In the genomic region with DNA sequence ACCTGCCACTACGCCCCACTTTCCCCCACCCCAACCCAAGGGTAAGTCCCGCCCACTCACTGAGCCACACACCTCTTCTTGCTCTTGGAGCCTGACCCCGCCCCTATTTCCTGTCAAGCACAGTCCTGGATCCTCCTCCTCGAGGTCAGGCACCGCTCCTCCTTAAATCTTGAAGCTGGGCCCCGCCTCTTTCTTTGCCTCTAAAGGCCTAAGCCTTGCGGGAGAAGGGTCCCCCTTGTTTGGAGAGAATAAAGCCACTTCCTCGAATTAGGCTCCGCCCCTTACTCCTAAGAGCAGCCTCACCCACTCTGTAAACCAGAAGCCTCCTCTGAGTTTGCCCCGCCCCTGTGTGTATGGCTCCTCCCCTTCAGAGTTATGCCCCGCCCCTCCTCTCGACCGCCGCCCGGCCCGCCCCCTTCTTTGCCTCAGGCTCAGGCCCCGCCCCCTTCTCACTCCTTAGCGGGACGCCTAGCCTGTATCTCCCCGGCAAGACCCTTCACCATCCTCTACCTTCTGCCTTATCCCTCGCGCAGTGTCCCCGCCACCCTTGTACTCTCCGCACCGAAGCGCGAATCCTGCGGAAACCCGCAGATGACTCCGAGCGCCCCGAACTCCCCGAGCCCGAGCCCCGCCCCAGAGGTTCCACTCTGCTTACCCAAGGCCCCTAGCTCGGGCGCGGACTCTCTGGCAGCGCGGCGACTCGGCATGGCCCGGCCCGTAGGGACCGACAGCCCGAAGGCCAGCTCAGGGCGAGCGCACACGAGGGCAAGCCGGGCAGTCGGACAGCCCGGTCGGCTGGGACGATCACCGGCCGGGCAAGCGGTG, we compare ENCODE assay signal across 8 mouse cellular contexts. TPM values are rescaled to one million over a fixed set of nuclear protein-coding genes. Genes with fewer than 3 reads are reported as not detected.
A peak's percentile ranks its signal among the peaks of the same experiment; 100 is the strongest.
DNase-seq lines count a peak whose midpoint lies in the region; ATAC-seq lines count a peak whose summit lies in the region.

No protein-coding gene starts in this region.

- ATAC-seq in hindbrain, embryonic 15.5 days (ENCODE audit: low FRiP score, low read depth), result peak; percentile 88

- DNase-seq in T-cell, adult 2 months (ENCODE audit: low spot score), result peak; percentile 99
- DNase-seq in cerebellum, postnatal 36 days, result peak; percentile 75
- DNase-seq in frontal cortex, postnatal 36 days (ENCODE audit: low spot score in 2 of 2), result peak; percentile 82 to 84
- DNase-seq in left cerebral cortex, adult 11 months (ENCODE audit: low spot score), result peak; percentile 85
- peak; percentile 98 for DNase-seq in lung, postnatal 4 days
- peak; percentile 80 for DNase-seq in retina, postnatal 7 days (ENCODE audit: low read depth, low spot score)
- peak; percentile 82 for DNase-seq in urinary bladder, adult 2 months (ENCODE audit: low spot score)

- peak overlapping the region; percentile 85 for H3K4me2 ChIP-seq in hindbrain, embryonic 15.5 days

- no peaks in the 10 kb centered on the region for H3K9me3 ChIP-seq in hindbrain, embryonic 15.5 days

- peak overlapping the region; percentile 41 for H3K9ac ChIP-seq in hindbrain, embryonic 15.5 days

- peaks cover 9% of the 10 kb centered on the region for H3K36me3 ChIP-seq in hindbrain, embryonic 15.5 days

- H3K27ac ChIP-seq in hindbrain, embryonic 15.5 days (replicated peaks), result peak overlapping the region; percentile 71

- no peaks in the 10 kb centered on the region for H3K27me3 ChIP-seq in hindbrain, embryonic 15.5 days

- under 1% methylated on average over 57 of the region's 57 CpGs for WGBS in hindbrain, embryonic 15.5 days

- peaks cover 13% of the 10 kb centered on the region for H3K4me1 ChIP-seq in hindbrain, embryonic 15.5 days (replicated peaks)

- peak overlapping the region; percentile 58 for H3K4me3 ChIP-seq in hindbrain, embryonic 15.5 days

RNA-seq across cellular contexts. Expression of a gene that starts 0.5 kb away (rescaled TPM):
- polyA plus RNA-seq in hindbrain, embryonic 15.5 days (2015; fragmentation: Nextera tagmentation; extraction: Ambion mirVana), result 7.0 and 7.2 TPM in 2 replicates
- 22.5 and 23.5 TPM in 2 replicates for polyA plus RNA-seq in urinary bladder, adult 2 months (2012; rRNA removed)

RNA-seq across cellular contexts. Expression of a gene that starts 24.5 kb away (rescaled TPM):
- polyA plus RNA-seq in hindbrain, embryonic 15.5 days (2015; fragmentation: Nextera tagmentation; extraction: Ambion mirVana), result 56.0 and 60.7 TPM in 2 replicates
- polyA plus RNA-seq in urinary bladder, adult 2 months (2012; rRNA removed), result 68.9 and 76.5 TPM in 2 replicates

RNA-seq across cellular contexts. Expression of a gene that starts 36.1 kb away (rescaled TPM):
- 134 and 143 TPM in 2 replicates for polyA plus RNA-seq in hindbrain, embryonic 15.5 days (2015; fragmentation: Nextera tagmentation; extraction: Ambion mirVana)
- polyA plus RNA-seq in urinary bladder, adult 2 months (2012; rRNA removed), result 54.8 and 64.2 TPM in 2 replicates

RNA-seq across cellular contexts. Expression of a gene that starts 49.0 kb away (rescaled TPM):
- polyA plus RNA-seq in hindbrain, embryonic 15.5 days (2015; fragmentation: Nextera tagmentation; extraction: Ambion mirVana), result 0.58 and 1.1 TPM in 2 replicates
- 0.86 and 1.1 TPM in 2 replicates for polyA plus RNA-seq in urinary bladder, adult 2 months (2012; rRNA removed)

RNA-seq across cellular contexts. Expression of a gene that starts 51.4 kb away (rescaled TPM):
- polyA plus RNA-seq in hindbrain, embryonic 15.5 days (2015; fragmentation: Nextera tagmentation; extraction: Ambion mirVana), result 152 TPM in 2 replicates
- 69.0 TPM in 2 replicates for polyA plus RNA-seq in urinary bladder, adult 2 months (2012; rRNA removed)

Comparison
In these comparisons a context has a peak if more than half of its experiments do, and no peak if none do; other contexts are left out.
1. Peak in every context shown above with its lines: DNase-seq, ATAC-seq, H3K4me3 ChIP-seq and H3K27ac ChIP-seq.